Mouse (Mus musculus) left cerebral cortex, adult 2 months (tissue): Measurements from ENCODE around the gene Rhpn2. TPM values are rescaled to one million over a fixed set of nuclear protein-coding genes. Genes with fewer than 3 reads are reported as not detected.

Experiments used
- DNase-seq, 2 experiments: peaks; one replicate each; pipeline ENCODE4 v3.0.0; 2021 to 2022; ENCODE audit warnings: low spot score in 2 of 2, mixed read lengths in 1 of 2; ENCODE audit errors: extremely low spot score in 1 of 2
- H3K27ac ChIP-seq: fragments of 200-600 bp; 2 replicates; pipeline ENCODE4 v1.8.1; 2022
- H3K4me3 ChIP-seq: fragments of 200-600 bp; 2 replicates; pipeline ENCODE4 v1.8.1; 2022
- CTCF ChIP-seq: fragments of 200-600 bp; IDR thresholded peaks from 2 replicates; pipeline ENCODE4 v1.8.1; 2022; ENCODE audit warnings: antibody characterized with exemption, mild to moderate bottlenecking, moderate library complexity
- intact Hi-C: fragments of 180-260 bp; cut with DNase I; formaldehyde crosslinking; loops from one replicate; pipeline ENCODE4 v1.15.1; 2025
- total RNA-seq, 2 experiments: library from RNA; stranded (reverse); gene quantifications; 2 replicates each; pipeline ENCODE4 v1.2.3; 2021

The Rhpn2 gene
- total RNA-seq, 2 experiments from 2014 or later, result 5.8 to 6.2 TPM

DNA sequence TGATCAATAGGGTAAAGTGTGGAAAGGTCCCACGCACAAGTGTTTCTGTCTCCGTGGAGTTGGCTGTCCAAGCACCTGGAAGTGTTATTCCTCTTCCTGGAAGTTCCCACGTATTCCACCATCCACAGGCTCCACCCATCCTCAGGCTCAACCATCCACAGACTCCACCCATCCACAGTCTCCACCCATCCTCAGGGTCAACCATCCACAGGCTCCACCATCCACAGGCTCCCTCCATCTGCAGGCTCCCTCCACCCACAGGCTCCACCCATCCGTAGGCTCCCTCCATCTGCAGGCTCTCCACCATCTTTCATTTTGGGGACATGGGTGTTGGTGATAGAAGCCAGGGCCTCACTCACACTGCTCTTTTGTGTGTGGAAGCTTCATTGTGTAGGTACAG lies 67.2 kb downstream of the Rhpn2 start:
- TF ChIP-seq CTCF, result no peak

DNA sequence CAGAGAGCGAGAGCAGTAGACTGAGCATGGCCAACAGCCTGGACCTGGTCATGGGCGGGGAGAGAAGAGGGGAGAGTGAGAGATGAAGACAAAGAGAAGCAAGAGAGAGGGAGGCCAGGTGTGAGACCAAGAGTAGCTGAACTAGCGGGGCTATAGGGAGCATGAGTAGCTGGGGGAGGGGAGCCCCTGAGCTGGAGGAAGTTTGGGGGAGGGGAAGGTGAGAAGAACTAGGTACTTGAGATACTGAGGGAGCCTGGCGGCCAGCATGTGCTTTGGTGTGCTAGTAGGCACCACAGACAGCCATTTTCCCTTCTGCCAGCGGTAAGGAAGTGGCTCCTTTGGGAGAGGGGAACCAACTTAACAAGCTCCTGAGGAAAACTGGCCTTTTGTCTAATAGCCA lies 81.3 kb downstream of the Rhpn2 start:
- no peak for TF ChIP-seq CTCF
- H3K4me3 ChIP-seq, result no peak overlapping the region
- no peak overlapping the region for H3K27ac ChIP-seq
- intact Hi-C loops, result no loop called here
- no peak for DNase-seq

More for the DNA sequence above, 67.2 kb downstream of the Rhpn2 start:
- no peak for DNase-seq
- intact Hi-C loops, result no loop called here
- Histone ChIP-seq H3K27ac (no peak overlapping the region), H3K4me3 (no peak overlapping the region)

DNA sequence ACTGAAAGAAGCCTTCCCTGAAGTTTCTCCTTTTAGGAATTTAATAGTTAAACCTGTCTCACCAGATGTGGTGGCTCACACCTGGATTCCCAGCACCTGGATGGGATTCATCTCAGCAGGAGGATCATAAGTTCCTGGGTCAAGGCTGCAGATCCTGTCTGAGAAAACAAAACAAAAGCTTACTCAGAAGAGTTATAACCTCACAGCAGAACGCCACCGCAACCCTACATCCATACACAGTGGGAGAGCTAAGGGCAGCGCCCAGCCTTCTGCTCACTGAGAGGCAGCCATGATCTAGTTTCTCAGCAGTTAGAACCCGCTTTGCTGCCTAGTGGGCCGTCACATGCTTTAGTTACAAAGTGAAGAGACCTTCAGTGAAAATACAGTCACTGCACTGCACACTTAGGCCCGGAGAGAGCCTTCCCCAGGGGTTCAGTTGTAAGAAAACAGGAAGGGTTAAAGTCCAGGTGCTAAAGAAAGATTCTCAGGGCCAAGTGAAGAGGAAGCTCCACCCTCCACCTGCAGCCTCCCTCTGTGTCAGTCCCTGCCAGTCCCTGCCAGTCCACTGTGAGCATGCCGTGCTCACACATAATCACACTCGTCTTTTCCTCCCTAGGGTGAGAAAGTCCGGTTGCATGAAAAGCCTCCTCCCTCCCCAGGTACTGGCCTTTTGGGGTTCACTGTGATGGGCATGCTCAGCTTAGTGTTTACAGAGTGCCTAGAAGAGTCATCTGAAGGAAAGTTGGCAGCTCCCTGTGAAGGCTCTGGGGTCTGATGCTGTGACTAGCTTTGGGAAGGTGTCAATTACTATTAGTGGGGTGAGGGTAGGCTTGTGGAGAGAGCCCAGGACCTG lies 82.1 kb downstream of the Rhpn2 start:
- intact Hi-C loops, result no loop called here
- Histone ChIP-seq H3K4me3 (no peak overlapping the region), H3K27ac (no peak overlapping the region)
- TF ChIP-seq CTCF, result no peak
- DNase-seq, result no peak

DNA sequence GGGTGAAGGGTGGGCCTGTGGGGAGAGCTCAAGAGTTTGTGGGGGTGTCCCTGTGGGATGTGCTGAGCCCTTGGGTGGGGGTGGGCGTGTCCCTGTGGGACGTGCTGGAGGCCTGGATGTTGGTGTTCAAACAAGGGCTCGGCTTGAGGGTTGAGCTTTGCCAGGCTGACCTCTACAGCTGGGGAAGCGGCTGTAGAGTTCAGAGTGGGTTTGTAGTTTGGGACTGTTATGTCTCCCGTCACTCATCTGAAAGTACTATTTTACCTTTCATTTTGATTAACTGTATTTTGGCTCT lies 82.6 kb downstream of the Rhpn2 start:
- TF ChIP-seq CTCF, result no peak
- Histone ChIP-seq H3K4me3 (no peak overlapping the region), H3K27ac (no peak overlapping the region)
- intact Hi-C loops, result no loop called here
- no peak for DNase-seq

DNA sequence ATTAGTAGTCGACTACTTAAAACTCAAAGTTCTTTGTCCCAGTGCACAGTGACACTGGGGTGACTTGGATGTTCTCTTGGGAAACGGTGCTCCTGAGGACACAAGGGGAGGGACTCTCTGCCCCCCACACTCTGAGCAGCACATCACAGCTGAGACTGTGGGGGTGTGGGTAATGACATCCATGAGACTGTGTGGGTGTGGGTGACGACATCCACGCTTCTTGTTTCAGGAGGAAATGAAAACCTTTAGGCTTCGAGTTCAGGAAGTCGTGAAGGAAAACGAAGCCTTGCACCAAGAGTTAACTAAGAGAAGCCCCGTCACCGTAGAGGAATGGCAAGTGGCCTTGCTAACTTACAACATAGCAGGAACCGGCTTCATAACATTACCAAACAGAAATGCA lies 89.1 kb downstream of the Rhpn2 start:
- DNase-seq, result no peak
- H3K27ac ChIP-seq, result no peak overlapping the region
- no peak for TF ChIP-seq CTCF
- H3K4me3 ChIP-seq, result no peak overlapping the region
- intact Hi-C loops, result no loop called here

DNA sequence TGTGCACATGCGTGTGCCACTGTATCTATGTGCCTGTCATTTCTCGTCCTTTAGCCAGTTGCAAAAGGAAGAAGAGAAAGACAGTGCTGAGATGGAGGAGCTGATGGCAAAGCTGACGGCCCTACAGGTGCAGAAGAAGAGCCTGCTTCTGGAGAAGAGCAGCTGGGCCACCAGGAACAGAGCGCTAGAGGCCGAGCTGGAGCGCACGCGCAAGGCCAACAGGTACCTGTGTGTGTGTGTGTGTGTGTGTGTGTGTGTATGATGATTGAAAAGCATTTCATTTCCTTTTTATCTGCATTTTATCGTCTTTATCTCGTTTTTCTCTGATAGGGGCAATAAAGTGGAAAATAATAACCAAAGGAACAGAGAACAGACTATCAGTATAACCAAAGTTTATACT lies 94.2 kb downstream of the Rhpn2 start:
- DNase-seq, result no peak
- no peak for TF ChIP-seq CTCF
- intact Hi-C loops, result no loop called here
- H3K4me3 ChIP-seq, result no peak overlapping the region
- H3K27ac ChIP-seq, result no peak overlapping the region

DNA sequence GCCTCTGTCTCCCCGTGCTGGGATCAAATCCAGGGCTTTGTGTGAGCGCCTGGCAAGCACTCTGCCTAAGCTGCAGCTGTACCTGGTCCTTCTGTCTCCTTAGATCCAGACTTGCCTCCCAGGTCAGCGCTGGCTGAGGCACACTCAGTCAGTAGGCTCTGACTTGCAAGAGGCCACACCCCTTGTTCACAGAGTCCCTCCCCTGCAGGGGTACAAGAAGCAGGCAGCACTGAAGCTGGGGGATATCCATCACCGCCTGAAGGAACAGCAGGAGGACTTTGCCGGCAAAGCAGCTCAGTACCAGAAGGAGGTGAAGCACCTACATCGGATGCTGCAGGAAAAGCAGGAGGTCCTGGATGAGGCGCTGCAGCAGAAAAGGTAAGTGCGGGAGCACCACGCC lies 101.3 kb downstream of the Rhpn2 start:
- TF ChIP-seq CTCF, result no peak
- Histone ChIP-seq H3K4me3 (no peak overlapping the region), H3K27ac (no peak overlapping the region)
- intact Hi-C loops, result no loop called here
- DNase-seq, result no peak

Other genes with a start within 250 kb of the Rhpn2 start
- 10 to 100 TPM; 10.3 to 11.4 TPM for gene Cebpa, start 214.9 kb upstream of the Rhpn2 start, total RNA-seq
- gene Slc7a10, start 147.8 kb upstream of the Rhpn2 start, total RNA-seq, result 10 to 100 TPM; 37.1 to 47.6 TPM
- 10 to 100 TPM; 80.8 to 86.8 TPM for gene Lrp3, start 118.7 kb upstream of the Rhpn2 start, total RNA-seq
- gene Gpatch1, start 15.7 kb upstream of the Rhpn2 start, total RNA-seq, result 10 to 100 TPM; 27.3 to 27.7 TPM
- 1 to 10 TPM; 5.4 to 6.8 TPM for gene Faap24, start 62.7 kb downstream of the Rhpn2 start, total RNA-seq
- gene Cep89, start 62.9 kb downstream of the Rhpn2 start, total RNA-seq, result 10 to 100 TPM; 18.3 to 25.1 TPM
- gene Slc7a9, start 114.6 kb downstream of the Rhpn2 start, total RNA-seq, result not detected
- gene Tdrd12, start 203.6 kb downstream of the Rhpn2 start, total RNA-seq, result under 1 TPM; 0.33 to 0.38 TPM
- gene Nudt19, start 222.1 kb downstream of the Rhpn2 start, total RNA-seq, result 10 to 100 TPM; 55.5 to 68.1 TPM